Comparison of ENCODE assay signal across 8 mouse cellular contexts in genomic region chr1:34189970-34190369, GRCm38 (mm10).
A peak's percentile ranks its signal among the peaks of the same experiment; 100 is the strongest.
DNase-seq lines count a peak whose midpoint lies in the region; ATAC-seq and TF ChIP-seq lines count a peak whose summit lies in the region.

No protein-coding gene starts in this region.

- peak; percentile 84 for TF ChIP-seq CTCF in Patski (IDR thresholded peaks at IDR 0.05)

- H3K4me1 ChIP-seq in midbrain, embryonic 10.5 days, result no peaks in the 10 kb centered on the region
- no peaks in the 10 kb centered on the region for H3K4me1 ChIP-seq in midbrain, embryonic 16.5 days (ENCODE audit: control insufficient read depth, insufficient read depth, low read length)
- H3K4me1 ChIP-seq in heart, embryonic 12.5 days (replicated peaks), result peaks cover 3% of the 10 kb centered on the region; the same call in 1 of the 2 replicates
- H3K4me1 ChIP-seq in neural tube, embryonic 15.5 days, result no peaks in the 10 kb centered on the region

- H3K27ac ChIP-seq in midbrain, embryonic 10.5 days (replicated peaks), result no peak overlapping the region
- H3K27ac ChIP-seq in midbrain, embryonic 16.5 days (ENCODE audit: low read length), result no peak overlapping the region
- 0 out of 2 replicates have a peak overlapping the region, but pooled peaks have one; percentile 5 for H3K27ac ChIP-seq in heart, embryonic 12.5 days (ENCODE audit: poor library complexity, severe bottlenecking)
- H3K27ac ChIP-seq in neural tube, embryonic 15.5 days (replicated peaks), result peak overlapping the region; percentile 18; the same call in 1 of the 2 replicates

- no peak overlapping the region for H3K9ac ChIP-seq in midbrain, embryonic 16.5 days (ENCODE audit: low read depth, low read length)
- no peak overlapping the region for H3K9ac ChIP-seq in heart, embryonic 12.5 days
- no peak overlapping the region for H3K9ac ChIP-seq in neural tube, embryonic 15.5 days (replicated peaks)

- H3K36me3 ChIP-seq in midbrain, embryonic 10.5 days, result peaks cover 67% of the 10 kb centered on the region
- peaks cover 41% of the 10 kb centered on the region for H3K36me3 ChIP-seq in midbrain, embryonic 16.5 days (ENCODE audit: control insufficient read depth, insufficient read depth, low read length)
- H3K36me3 ChIP-seq in heart, embryonic 12.5 days, result peaks cover 70% of the 10 kb centered on the region
- H3K36me3 ChIP-seq in neural tube, embryonic 15.5 days, result peaks cover 65% of the 10 kb centered on the region

- no peak overlapping the region for H3K4me3 ChIP-seq in midbrain, embryonic 10.5 days
- no peak overlapping the region for H3K4me3 ChIP-seq in midbrain, embryonic 16.5 days (ENCODE audit: low read depth, low read length)
- H3K4me3 ChIP-seq in heart, embryonic 12.5 days, result no peak overlapping the region
- no peak overlapping the region for H3K4me3 ChIP-seq in neural tube, embryonic 15.5 days (replicated peaks)

- peak; percentile 38 for DNase-seq in midbrain, embryonic 10.5 days (ENCODE audit: low spot score)
- no peak for DNase-seq in Patski (ENCODE audit: low read depth, low spot score)
- DNase-seq in cerebellum, adult 18-20 months, result peak; percentile 52 to 64
- DNase-seq in left cerebral cortex, postnatal 4 days, result peak; percentile 67
- no peak for DNase-seq in urinary bladder, postnatal 4 days (ENCODE audit: low spot score in 2 of 2)

- in situ Hi-C loops in Patski (cut with MboI; ENCODE audit: low pct_unique_long_range_greater_than_20kb), result no loop called here

- intact Hi-C loops in left cerebral cortex, postnatal 4 days (cut with DNase I), result no loop called here

- H3K9me3 ChIP-seq in midbrain, embryonic 10.5 days (replicated peaks), result no peaks in the 10 kb centered on the region
- no peaks in the 10 kb centered on the region for H3K9me3 ChIP-seq in midbrain, embryonic 16.5 days (replicated peaks; ENCODE audit: control insufficient read depth, low read length, poor library complexity, severe bottlenecking)
- no peaks in the 10 kb centered on the region for H3K9me3 ChIP-seq in heart, embryonic 12.5 days (replicated peaks)
- no peaks in the 10 kb centered on the region for H3K9me3 ChIP-seq in neural tube, embryonic 15.5 days (replicated peaks)

- no peak overlapping the region for H3K4me2 ChIP-seq in midbrain, embryonic 16.5 days (ENCODE audit: low read length)
- H3K4me2 ChIP-seq in heart, embryonic 12.5 days, result no peak overlapping the region
- H3K4me2 ChIP-seq in neural tube, embryonic 15.5 days, result no peak overlapping the region

- H3K27me3 ChIP-seq in midbrain, embryonic 10.5 days (ENCODE audit: low read depth, poor library complexity, severe bottlenecking), result no peaks in the 10 kb centered on the region
- no peaks in the 10 kb centered on the region for H3K27me3 ChIP-seq in midbrain, embryonic 16.5 days (ENCODE audit: control insufficient read depth, insufficient read depth, low read depth, low read length)
- H3K27me3 ChIP-seq in Patski, result no peaks in the 10 kb centered on the region
- 0 out of 2 replicates have a peak, but pooled peaks cover 5% of the 10 kb centered on the region for H3K27me3 ChIP-seq in heart, embryonic 12.5 days (replicated peaks)
- H3K27me3 ChIP-seq in neural tube, embryonic 15.5 days (replicated peaks), result no peaks in the 10 kb centered on the region

- no peak for ATAC-seq in midbrain, embryonic 16.5 days
- peak; percentile 31 for ATAC-seq in Patski
- ATAC-seq in heart, embryonic 12.5 days (ENCODE audit: insufficient number of reproducible peaks, low FRiP score), result no peak
- ATAC-seq in neural tube, embryonic 15.5 days (ENCODE audit: low FRiP score), result no peak

- CTCF ChIA-PET in Patski (lab: Charles Lee), result interaction anchor here (0.9 to 4.7 kb wide), 8 partner anchors 9 to 188 kb away, joined by 3 to 24 read pairs (median 4); no protein-coding TSS in a partner anchor

- 69% methylated on average over 7 of the region's 7 CpGs for WGBS in midbrain, embryonic 10.5 days
- 71% methylated on average over 7 of the region's 7 CpGs for WGBS in midbrain, embryonic 16.5 days
- WGBS in heart, embryonic 12.5 days, result 58% methylated on average over 7 of the region's 7 CpGs
- WGBS in neural tube, embryonic 15.5 days, result 69% methylated on average over 7 of the region's 7 CpGs

- POLR2A ChIA-PET in Patski (lab: Charles Lee), result no interaction called here

Comparison
In these comparisons a context has a peak if more than half of its experiments do, and no peak if none do; other contexts are left out.
1. DNase-seq: peak in midbrain, embryonic 10.5 days (single experiment), cerebellum, adult 18-20 months (2 of 2) and left cerebral cortex, postnatal 4 days (single experiment); none in Patski (single experiment) and urinary bladder, postnatal 4 days (0 of 2).
2. H3K27ac ChIP-seq: peak in heart, embryonic 12.5 days (single experiment) and neural tube, embryonic 15.5 days (single experiment); none in midbrain, embryonic 10.5 days (single experiment) and midbrain, embryonic 16.5 days (single experiment).